Mouse (Mus musculus): ENCODE data around the gene Ccdc134.

- TF ChIP-seq CTCF (conservative IDR thresholded peaks at IDR 0.05; ENCODE audit: low read length) (no peak), POU5F1 (IDR thresholded peaks at IDR 0.05; ENCODE audit: borderline replicate concordance, low read length) (no peak), NANOG (IDR thresholded peaks at IDR 0.05; ENCODE audit: borderline replicate concordance, low read length) (no peak)
Observed at GRCm38 (mm10) chr15:82151176-82151575, 23.5 kb downstream of the Ccdc134 start.
